In the genomic region with DNA sequence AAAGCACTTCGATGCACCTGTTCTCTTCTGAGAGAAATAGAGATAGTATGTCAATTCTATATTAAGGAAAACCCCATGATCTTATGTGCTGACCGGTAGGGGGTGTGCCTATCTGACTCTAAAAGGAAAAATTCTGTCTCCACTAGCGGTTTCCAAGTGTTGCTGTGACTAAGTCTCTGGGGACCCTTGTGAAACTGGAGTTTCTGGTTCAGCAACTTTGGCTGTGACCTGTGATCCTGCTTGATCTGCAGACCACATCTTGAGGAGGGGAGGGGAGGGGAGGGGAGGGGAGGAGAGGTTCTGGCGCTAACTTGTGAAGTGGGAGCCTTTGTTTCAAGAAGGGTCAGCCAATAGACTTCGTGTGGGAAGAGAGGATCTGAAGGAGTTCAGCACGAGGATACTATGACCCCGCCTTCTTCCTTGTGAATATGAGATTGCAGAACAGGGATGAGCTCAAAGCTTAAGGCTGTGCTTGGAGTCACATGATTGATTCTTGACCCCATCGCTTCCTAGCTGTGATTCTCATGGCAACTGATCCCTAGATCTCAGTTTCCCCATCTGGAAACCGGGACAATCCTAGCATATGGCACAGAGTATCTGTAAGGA, we compare ENCODE assay signal across 13 mouse cellular contexts.
DNase-seq lines count a peak whose midpoint lies in the region; ATAC-seq and TF ChIP-seq lines count a peak whose summit lies in the region.
"Had no signal": no experiment of that assay in that cellular context is flagged by ENCODE, and none has a peak within 500 bp of the region (broad histone marks: within the 10 kb centered on the region; RNA-seq: fewer than 3 reads in every experiment).

No protein-coding gene starts in this region.

- no peaks in the 10 kb centered on the region for H3K36me3 ChIP-seq in liver, embryonic 13.5 days
- H3K36me3 ChIP-seq in lung, embryonic 14.5 days (ENCODE audit: insufficient read depth): no peaks in the 10 kb centered on the region
- H3K36me3 ChIP-seq in stomach, embryonic 16.5 days (ENCODE audit: control insufficient read depth, insufficient read depth, low read length): no peaks in the 10 kb centered on the region

- H3K9ac ChIP-seq in liver, embryonic 13.5 days: 0 out of 2 replicates have a peak overlapping the region, but pooled peaks have one; percentile 13
- H3K9ac ChIP-seq in lung, embryonic 14.5 days: no peak overlapping the region
- H3K9ac ChIP-seq in stomach, embryonic 16.5 days (ENCODE audit: low read length): no peak overlapping the region
- H3K9ac ChIP-seq: forebrain, embryonic 13.5 days had no signal

- H3K27me3 ChIP-seq in liver, embryonic 13.5 days: no peaks in the 10 kb centered on the region
- H3K27me3 ChIP-seq in lung, embryonic 14.5 days (ENCODE audit: insufficient read depth, low read length): no peaks in the 10 kb centered on the region
- H3K27me3 ChIP-seq in stomach, embryonic 16.5 days (ENCODE audit: control insufficient read depth, insufficient read depth, low read length): no peaks in the 10 kb centered on the region
- H3K27me3 ChIP-seq: forebrain, embryonic 13.5 days had no signal

- WGBS in liver, embryonic 13.5 days (ENCODE audit: insufficient replicate concordance): 44% methylated on average over 9 of the region's 9 CpGs
- 42% methylated on average over 9 of the region's 9 CpGs for WGBS in lung, embryonic 14.5 days
- WGBS in stomach, embryonic 16.5 days: 50% methylated on average over 9 of the region's 9 CpGs

- TF ChIP-seq CTCF in lung, embryonic 14.5 days (IDR thresholded peaks at IDR 0.05; ENCODE audit: low read depth): peak; percentile 32

- peak; percentile 32 for DNase-seq in adrenal gland, postnatal 14 days
- DNase-seq in adrenal gland, postnatal 4 days (ENCODE audit: low spot score in 2 of 2): no peak
- no peak for DNase-seq in liver, embryonic 13.5 days
- no peak for DNase-seq in liver
- DNase-seq in lung, embryonic 14.5 days: peak; percentile 84
- no peak for DNase-seq in cerebellum, postnatal 4 days (ENCODE audit: low spot score in 2 of 2)
- DNase-seq in spleen, postnatal 4 days (ENCODE audit: low spot score in 2 of 2): no peak
- DNase-seq: gastrocnemius, postnatal 14 days; spleen, adult 18-20 months had no signal

- peak overlapping the region; percentile 25; the same call in 1 of the 2 replicates for H3K27ac ChIP-seq in liver, embryonic 13.5 days
- peak overlapping the region; percentile 42; the same call in 1 of the 2 replicates for H3K27ac ChIP-seq in lung, embryonic 14.5 days (ENCODE audit: low read depth)
- H3K27ac ChIP-seq in stomach, embryonic 16.5 days (ENCODE audit: low read length): no peak overlapping the region
- H3K27ac ChIP-seq: forebrain, embryonic 13.5 days; macrophage had no signal

- peaks cover 25% of the 10 kb centered on the region for H3K4me1 ChIP-seq in liver, embryonic 13.5 days (replicated peaks)
- H3K4me1 ChIP-seq in lung, embryonic 14.5 days (ENCODE audit: insufficient read depth): no peaks in the 10 kb centered on the region
- no peaks in the 10 kb centered on the region for H3K4me1 ChIP-seq in stomach, embryonic 16.5 days (ENCODE audit: control insufficient read depth, insufficient read depth, low read length)

- H3K4me2 ChIP-seq in liver, embryonic 13.5 days: no peak overlapping the region
- H3K4me2 ChIP-seq in lung, embryonic 14.5 days: no peak overlapping the region
- no peak overlapping the region for H3K4me2 ChIP-seq in stomach, embryonic 16.5 days (ENCODE audit: low read depth, low read length)
- H3K4me2 ChIP-seq: forebrain, embryonic 13.5 days had no signal

- H3K4me3 ChIP-seq in liver, embryonic 13.5 days (replicated peaks): no peak overlapping the region
- H3K4me3 ChIP-seq in lung, embryonic 14.5 days (ENCODE audit: low read depth, low read length): no peak overlapping the region
- H3K4me3 ChIP-seq in stomach, embryonic 16.5 days (replicated peaks; ENCODE audit: low read length): no peak overlapping the region
- H3K4me3 ChIP-seq: forebrain, embryonic 13.5 days; myocyte had no signal

- no peaks in the 10 kb centered on the region for H3K9me3 ChIP-seq in liver, embryonic 13.5 days (replicated peaks)
- H3K9me3 ChIP-seq in lung, embryonic 14.5 days (ENCODE audit: low read depth, low read length): no peaks in the 10 kb centered on the region
- H3K9me3 ChIP-seq in stomach, embryonic 16.5 days (replicated peaks; ENCODE audit: control insufficient read depth, low read length): no peaks in the 10 kb centered on the region
- H3K9me3 ChIP-seq: forebrain, embryonic 13.5 days had no signal

- peak; percentile 12; the same call in 1 of the 2 replicates for ATAC-seq in liver, embryonic 13.5 days (ENCODE audit: low read depth)
- ATAC-seq in lung, embryonic 14.5 days (ENCODE audit: insufficient read depth): peak; percentile 74; the same call in 1 of the 2 replicates
- peak; percentile 21; the same call in 1 of the 2 replicates for ATAC-seq in stomach, embryonic 16.5 days (ENCODE audit: insufficient read depth, low FRiP score)
- ATAC-seq: forebrain, embryonic 13.5 days had no signal

Comparison
In these comparisons a context has a peak if more than half of its experiments do, and no peak if none do; other contexts are left out.
1. DNase-seq: peak in adrenal gland, postnatal 14 days (single experiment) and lung, embryonic 14.5 days (single experiment); none in adrenal gland, postnatal 4 days (0 of 2), liver, embryonic 13.5 days (single experiment), liver (single experiment), cerebellum, postnatal 4 days (0 of 2) and spleen, postnatal 4 days (0 of 2).
2. ATAC-seq: peak in every context shown above with its lines; median percentile 74 in lung, embryonic 14.5 days; 21 in stomach, embryonic 16.5 days; 12 in liver, embryonic 13.5 days.